Mouse (Mus musculus) liver, adult 2 months (tissue): ENCODE data around the gene Tsc22d3.

Experiments used
- CTCF ChIP-seq: fragments of 200-500 bp; IDR thresholded peaks from 2 replicates; pipeline ENCODE4 v1.5.1; 2011; ENCODE audit warnings: low read depth, low read length, control low read depth
- POLR2A ChIP-seq: fragments of 200-500 bp; IDR thresholded peaks from 2 replicates; pipeline ENCODE4 v1.6.1; 2011; ENCODE audit warnings: low read length, control low read depth; ENCODE audit not compliant: insufficient read depth; ENCODE audit errors: extremely low read depth

GRCm38 (mm10) chrX:140526253-140526618, 74.2 kb downstream of the Tsc22d3 start:
- TF ChIP-seq POLR2A (no peak), CTCF (no peak)
